Mouse (Mus musculus) naive thymus-derived CD4-positive, alpha-beta T cell, adult 5 months (primary cell): Measurements from ENCODE around the gene Pias3. TPM values are rescaled to one million over a fixed set of nuclear protein-coding genes. Genes with fewer than 3 reads are reported as not detected.

Experiments
- polyA plus RNA-seq: library from polyadenylated mRNA; unstranded; fragments of 100-300 nt; shearing (Covaris generic); gene quantifications from one replicate; pipeline ENCODE4 v1.2.1, GENCODE M21; 2017

Pias3 gene
- 8.3 TPM for polyA plus RNA-seq

DNA sequence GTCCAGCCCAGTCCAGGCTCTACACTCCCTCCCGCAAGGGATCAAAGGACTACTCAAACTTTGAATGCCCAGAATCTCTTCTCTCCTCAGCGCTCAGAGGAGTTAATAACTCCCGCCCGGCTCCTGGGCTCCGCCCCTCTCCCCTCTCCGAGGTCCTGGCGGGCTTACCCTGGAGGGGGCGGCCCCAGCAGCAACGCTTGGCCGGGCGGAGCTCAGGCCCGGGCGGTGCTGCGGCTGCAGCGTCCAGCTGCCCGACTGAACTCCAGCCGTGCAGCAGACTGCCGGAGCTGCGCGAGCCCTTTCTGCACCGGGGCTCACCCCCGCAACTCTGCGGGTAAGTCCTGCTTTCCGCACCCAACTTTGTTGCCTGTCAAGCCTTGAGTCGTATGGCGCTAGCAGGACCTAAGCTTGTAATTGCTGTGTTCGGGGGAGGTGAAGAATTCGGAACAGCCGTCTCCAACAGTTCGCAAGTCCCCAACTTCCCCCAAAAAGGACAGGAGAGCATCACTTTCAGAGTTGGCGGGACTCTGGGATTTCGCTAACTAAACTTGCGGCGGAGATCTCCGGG is at the start of gene Pias3:
TSS of gene Pias3 (plus strand) at position 187 of the 568 bp plus-strand sequence.

DNA sequence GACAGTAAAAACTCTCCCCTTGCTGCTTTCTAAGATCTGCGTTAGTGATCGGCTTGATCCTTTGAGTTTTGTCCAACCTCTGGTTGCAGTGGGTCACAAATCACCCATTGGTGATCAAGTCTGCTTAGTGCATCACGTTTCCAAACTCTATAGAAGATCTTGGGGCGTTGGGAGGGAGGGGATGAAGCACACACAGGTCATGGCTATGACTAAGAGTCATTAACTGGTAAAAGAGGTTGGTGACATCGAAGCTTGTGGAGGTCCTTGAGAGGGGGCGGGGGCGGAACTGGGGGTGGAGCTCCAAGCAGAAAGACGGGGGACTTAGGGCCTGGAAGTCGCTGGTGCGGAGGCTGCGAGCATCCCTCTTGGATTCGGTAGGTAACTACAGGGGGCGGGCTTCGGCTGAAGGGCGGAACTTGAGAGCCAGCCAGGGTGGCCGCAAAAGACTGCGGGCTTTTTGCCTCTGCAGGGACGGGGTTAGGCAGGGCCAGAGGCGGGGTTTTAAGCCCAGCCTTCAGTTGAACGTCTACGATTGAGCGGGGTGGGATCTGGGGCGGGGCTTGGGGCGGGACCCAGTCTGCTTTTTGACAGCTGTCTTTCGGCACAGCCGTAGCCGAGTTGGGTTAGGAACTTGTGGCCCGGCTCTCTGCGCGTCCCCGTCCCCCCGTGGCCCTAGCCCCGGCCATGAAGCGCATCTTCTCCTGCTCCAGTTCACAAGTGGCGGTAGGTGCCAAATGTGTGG is 26.3 kb upstream of the Pias3 start, which contains the start of gene Ankrd35:
TSS of gene Ankrd35 (plus strand) at position 405 of the 742 bp plus-strand sequence.

DNA sequence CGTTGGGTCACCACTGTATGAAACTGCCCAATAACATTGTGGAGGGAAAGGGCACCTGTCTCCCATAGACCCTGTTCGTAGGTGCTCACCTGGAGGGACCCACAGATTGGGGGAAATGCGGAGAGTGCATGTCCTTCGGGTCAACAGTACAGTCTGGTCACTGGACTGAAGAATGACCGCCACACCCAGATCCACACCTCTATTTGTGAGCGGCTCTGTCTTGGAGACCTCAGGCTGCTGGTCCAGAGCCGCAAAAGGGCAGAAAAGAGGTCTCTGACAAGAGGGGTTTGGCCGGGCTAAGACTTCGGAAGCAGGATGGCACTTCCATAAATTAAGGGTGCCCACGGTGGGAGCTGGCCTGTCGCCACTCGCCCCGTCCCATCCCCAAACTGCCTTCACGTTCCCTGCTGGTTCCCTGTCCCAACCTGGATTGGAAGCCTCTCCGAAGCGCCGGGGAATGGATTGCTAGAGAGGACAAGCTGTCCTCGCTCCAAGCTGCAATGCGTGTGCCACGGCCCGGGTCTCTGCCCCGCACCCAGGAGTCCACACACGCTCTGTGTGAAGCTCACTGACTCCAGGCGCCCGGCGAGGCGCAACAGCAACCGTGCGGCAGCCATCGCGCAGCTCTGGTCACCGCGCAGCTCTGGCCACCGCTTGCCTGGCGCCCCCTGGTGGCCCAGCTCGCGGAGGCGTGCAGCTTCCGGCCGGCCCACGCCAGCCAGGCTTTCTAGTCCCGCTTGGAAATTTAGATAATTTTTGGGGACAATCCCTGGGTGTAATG is 11.9 kb downstream of the Pias3 start, which contains the start of gene Nudt17:
TSS of gene Nudt17 (minus strand) at position 660 of the 781 bp plus-strand sequence.

DNA sequence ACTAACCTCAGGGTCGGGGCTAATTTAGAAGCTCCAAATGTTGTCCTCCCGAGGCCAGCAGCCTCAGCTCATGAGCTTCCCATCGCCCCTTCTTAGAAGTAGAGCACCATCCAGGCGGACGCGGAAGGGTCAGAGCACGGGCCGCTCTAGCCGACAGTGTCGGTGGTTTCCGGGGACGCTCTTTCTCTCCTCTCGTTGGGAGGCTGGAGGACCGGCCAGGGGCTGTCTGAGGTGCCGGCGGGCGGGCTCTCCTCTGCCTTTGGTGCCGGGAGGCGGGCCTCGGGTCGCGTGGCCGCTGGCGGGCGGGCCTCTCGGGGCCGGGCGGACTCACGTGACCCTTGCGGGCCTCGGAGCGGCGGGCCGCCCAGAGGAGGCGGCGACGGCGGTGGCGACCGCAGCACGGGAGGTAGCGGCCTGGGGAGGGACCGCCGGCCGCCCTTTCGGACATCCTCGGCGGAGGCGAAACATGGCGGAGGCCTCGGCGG is 31.2 kb downstream of the Pias3 start, which contains the start of the genes Polr3c and Rnf115:
TSS of gene Polr3c (minus strand) at position 286 of the 485 bp plus-strand sequence.
TSS of gene Rnf115 (plus strand) at position 322 of the 485 bp plus-strand sequence.

Other genes starting within 250 kb of the Pias3 start
- gene BC107364, start 244.1 kb upstream of the Pias3 start, polyA plus RNA-seq, result not detected
- not detected for gene Hfe2, start 171.2 kb upstream of the Pias3 start, polyA plus RNA-seq
- 837 TPM for gene Txnip, start 138.4 kb upstream of the Pias3 start, polyA plus RNA-seq
- not detected for gene Gm16253, start 119.4 kb upstream of the Pias3 start, polyA plus RNA-seq
- gene Polr3gl, start 102.2 kb upstream of the Pias3 start, polyA plus RNA-seq, result 23.8 TPM
- gene Ankrd34a, start 99.7 kb upstream of the Pias3 start, polyA plus RNA-seq, result not detected
- not detected for gene Lix1l, start 95.2 kb upstream of the Pias3 start, polyA plus RNA-seq
- gene Rbm8a, start 66.5 kb upstream of the Pias3 start, polyA plus RNA-seq, result 150 TPM
- 31.2 TPM for gene Pex11b, start 61.0 kb upstream of the Pias3 start, polyA plus RNA-seq
- 0.14 TPM for gene Gm42957, start 60.9 kb upstream of the Pias3 start, polyA plus RNA-seq
- gene Itga10, start 50.8 kb upstream of the Pias3 start, polyA plus RNA-seq, result 0.29 TPM
- gene Ankrd35, start 26.3 kb upstream of the Pias3 start, polyA plus RNA-seq, result not detected
- 0.53 TPM for gene Nudt17, start 12.2 kb downstream of the Pias3 start, polyA plus RNA-seq
- gene Polr3c, start 31.2 kb downstream of the Pias3 start, polyA plus RNA-seq, result 63.3 TPM
- 111 TPM for gene Rnf115, start 31.3 kb downstream of the Pias3 start, polyA plus RNA-seq
- gene Pdzk1, start 132.9 kb downstream of the Pias3 start, polyA plus RNA-seq, result not detected
- gene Cd160, start 133.0 kb downstream of the Pias3 start, polyA plus RNA-seq, result 3.5 TPM
- 0.31 TPM for gene Gja5, start 208.3 kb downstream of the Pias3 start, polyA plus RNA-seq
- gene Gpr89, start 209.0 kb downstream of the Pias3 start, polyA plus RNA-seq, result 21.7 TPM
- not detected for gene Gja8, start 229.6 kb downstream of the Pias3 start, polyA plus RNA-seq